Mouse (Mus musculus): ENCODE measurements around the gene Myh6. TPM values are rescaled to one million over a fixed set of nuclear protein-coding genes. Genes with fewer than 3 reads are reported as not detected.
"Not testable (repeated sequence)": the region's sequence is repeated elsewhere in the genome, so short reads cannot be mapped to it uniquely, and the experiment has no call there.

Myh6 gene
- polyA plus RNA-seq, 1 experiment from 2014 or later: 0.75 TPM

GRCm38 (mm10) chr14:54992196-54992595, 25.5 kb upstream of the Myh6 start:
- Histone ChIP-seq H3K4me1 (replicated peaks) (peaks cover 36% of the 10 kb centered on the region), H3K9ac (replicated peaks) (no peak overlapping the region), H3K27me3 (no peaks in the 10 kb centered on the region), H3K4me2 (replicated peaks) (no peak overlapping the region), H3K36me3 (no peaks in the 10 kb centered on the region), H3K4me3 (replicated peaks) (no peak overlapping the region), H3K27ac (no peak overlapping the region), H3K9me3 (no peaks in the 10 kb centered on the region)
- ATAC-seq: no peak
- 95% methylated on average over 10 of the region's 10 CpGs for WGBS

- H3K4me3 ChIP-seq (replicated peaks): no peak overlapping the region
- peaks cover 14% of the 10 kb centered on the region for H3K4me1 ChIP-seq (replicated peaks)
- H3K27me3 ChIP-seq: no peaks in the 10 kb centered on the region
- H3K36me3 ChIP-seq: no peaks in the 10 kb centered on the region
- H3K27ac ChIP-seq: peak overlapping the region; percentile 41; the same call in 1 of the 2 replicates
- no peak overlapping the region for H3K9ac ChIP-seq (replicated peaks)
- no peak for ATAC-seq
- H3K4me2 ChIP-seq (replicated peaks): no peak overlapping the region
- 90% methylated on average over 8 of the region's 8 CpGs for WGBS
- no peaks in the 10 kb centered on the region for H3K9me3 ChIP-seq
Measured at GRCm38 (mm10) chr14:54989886-54990441, 23.2 kb upstream of the Myh6 start.

- no peaks in the 10 kb centered on the region for H3K27me3 ChIP-seq
- H3K36me3 ChIP-seq: no peaks in the 10 kb centered on the region
- no peak for ATAC-seq
- H3K27ac ChIP-seq: no peak overlapping the region
- H3K9ac ChIP-seq (replicated peaks): no peak overlapping the region
- H3K4me3 ChIP-seq (replicated peaks): no peak overlapping the region
- H3K4me1 ChIP-seq (replicated peaks): peaks cover 3% of the 10 kb centered on the region
- no peak overlapping the region for H3K4me2 ChIP-seq (replicated peaks)
- no peaks in the 10 kb centered on the region for H3K9me3 ChIP-seq
- 92% methylated on average over 13 of the region's 13 CpGs for WGBS
Measured at GRCm38 (mm10) chr14:54988882-54989281, 22.2 kb upstream of the Myh6 start.

GRCm38 (mm10) chr14:54988350-54988874, 21.7 kb upstream of the Myh6 start:
- not testable (repeated sequence) for H3K36me3 ChIP-seq; H3K4me3 ChIP-seq (replicated peaks); H3K9me3 ChIP-seq; H3K27ac ChIP-seq; H3K4me1 ChIP-seq (replicated peaks); ATAC-seq; H3K4me2 ChIP-seq (replicated peaks); H3K27me3 ChIP-seq; H3K9ac ChIP-seq (replicated peaks)
- 92% methylated on average over 9 of the region's 9 CpGs for WGBS

GRCm38 (mm10) chr14:54981934-54982333, 15.2 kb upstream of the Myh6 start:
- ATAC-seq: no peak
- no peaks in the 10 kb centered on the region for H3K36me3 ChIP-seq
- H3K4me1 ChIP-seq (replicated peaks): no peaks in the 10 kb centered on the region
- WGBS: 95% methylated on average over 7 of the region's 7 CpGs
- H3K4me3 ChIP-seq (replicated peaks): no peak overlapping the region
- H3K9ac ChIP-seq (replicated peaks): no peak overlapping the region
- H3K4me2 ChIP-seq (replicated peaks): no peak overlapping the region
- H3K9me3 ChIP-seq: no peaks in the 10 kb centered on the region
- H3K27ac ChIP-seq: no peak overlapping the region
- H3K27me3 ChIP-seq: no peaks in the 10 kb centered on the region

GRCm38 (mm10) chr14:54978664-54979063, 11.9 kb upstream of the Myh6 start:
- H3K36me3 ChIP-seq: no peaks in the 10 kb centered on the region
- no peaks in the 10 kb centered on the region for H3K27me3 ChIP-seq
- H3K4me2 ChIP-seq (replicated peaks): no peak overlapping the region
- 87% methylated on average over 8 of the region's 8 CpGs for WGBS
- no peak overlapping the region for H3K27ac ChIP-seq
- H3K4me1 ChIP-seq (replicated peaks): peaks cover 10% of the 10 kb centered on the region
- no peak for ATAC-seq
- H3K9ac ChIP-seq (replicated peaks): no peak overlapping the region
- H3K4me3 ChIP-seq (replicated peaks): no peak overlapping the region
- H3K9me3 ChIP-seq: no peaks in the 10 kb centered on the region

- no peak within 1 kb of the TSS for H3K4me2 ChIP-seq (replicated peaks)
- H3K4me3 ChIP-seq (replicated peaks): no peak within 1 kb of the TSS
- no peaks in the 10 kb centered on the region for H3K9me3 ChIP-seq
- 73% methylated on average over 1 of the region's 1 CpGs for WGBS
- ATAC-seq: no peak
- H3K36me3 ChIP-seq: no peaks in the 10 kb centered on the region
- H3K27me3 ChIP-seq: no peaks in the 10 kb centered on the region
- no peak within 1 kb of the TSS for H3K27ac ChIP-seq
- H3K4me1 ChIP-seq (replicated peaks): peaks cover 12% of the 10 kb centered on the region
- H3K9ac ChIP-seq (replicated peaks): no peak within 1 kb of the TSS
Measured at GRCm38 (mm10) chr14:54976633-54977032, 9.9 kb upstream of the Myh6 start, which contains the start of gene Gm17428. TSS of gene Gm17428 (plus strand) at chr14:54976933.

GRCm38 (mm10) chr14:54974068-54974791, 7.5 kb upstream of the Myh6 start:
- WGBS: 70% methylated on average over 6 of the region's 6 CpGs
- Histone ChIP-seq H3K27ac (peak overlapping the region; percentile 80), H3K9ac (replicated peaks) (no peak overlapping the region), H3K4me2 (replicated peaks) (no peak overlapping the region), H3K36me3 (no peaks in the 10 kb centered on the region), H3K4me3 (replicated peaks) (no peak overlapping the region), H3K9me3 (no peaks in the 10 kb centered on the region), H3K4me1 (replicated peaks) (peaks cover 12% of the 10 kb centered on the region), H3K27me3 (0 out of 2 replicates have a peak, but pooled peaks cover 2% of the 10 kb centered on the region)
- ATAC-seq: peak; percentile 25; the same call in 1 of the 2 replicates

- H3K9me3 ChIP-seq; H3K27me3 ChIP-seq; H3K9ac ChIP-seq (replicated peaks); ATAC-seq; H3K4me3 ChIP-seq (replicated peaks); H3K36me3 ChIP-seq; H3K4me2 ChIP-seq (replicated peaks); H3K27ac ChIP-seq: not testable (repeated sequence)
- peaks cover 12% of the 10 kb centered on the region for H3K4me1 ChIP-seq (replicated peaks)
- 96% methylated on average over 7 of the region's 11 CpGs for WGBS
Measured at GRCm38 (mm10) chr14:54972786-54973185, 6.1 kb upstream of the Myh6 start.

GRCm38 (mm10) chr14:54968344-54968743, 1.6 kb upstream of the Myh6 start:
- Histone ChIP-seq H3K4me3 (replicated peaks) (no peak overlapping the region), H3K4me1 (replicated peaks) (no peaks in the 10 kb centered on the region), H3K36me3 (no peaks in the 10 kb centered on the region), H3K27me3 (0 out of 2 replicates have a peak, but pooled peaks cover 2% of the 10 kb centered on the region), H3K9ac (replicated peaks) (no peak overlapping the region), H3K9me3 (no peaks in the 10 kb centered on the region), H3K4me2 (replicated peaks) (no peak overlapping the region), H3K27ac (no peak overlapping the region)
- no peak for ATAC-seq

GRCm38 (mm10) chr14:54967874-54968273, 1.1 kb upstream of the Myh6 start:
- H3K27me3 ChIP-seq: 0 out of 2 replicates have a peak, but pooled peaks cover 2% of the 10 kb centered on the region
- no peaks in the 10 kb centered on the region for H3K4me1 ChIP-seq (replicated peaks)

GRCm38 (mm10) chr14:54965631-54966030, 1.1 kb downstream of the Myh6 start:
- H3K4me3 ChIP-seq (replicated peaks): no peak overlapping the region
- no peak overlapping the region for H3K9ac ChIP-seq (replicated peaks)
- ATAC-seq: no peak
- WGBS: 80% methylated on average over 6 of the region's 6 CpGs
- 0 out of 2 replicates have a peak, but pooled peaks cover 2% of the 10 kb centered on the region for H3K27me3 ChIP-seq
- no peak overlapping the region for H3K4me2 ChIP-seq (replicated peaks)
- no peaks in the 10 kb centered on the region for H3K4me1 ChIP-seq (replicated peaks)
- H3K27ac ChIP-seq: no peak overlapping the region
- no peaks in the 10 kb centered on the region for H3K36me3 ChIP-seq
- H3K9me3 ChIP-seq: no peaks in the 10 kb centered on the region

More at GRCm38 (mm10) chr14:54967874-54968273, 1.1 kb upstream of the Myh6 start:
- Histone ChIP-seq H3K9me3 (no peaks in the 10 kb centered on the region), H3K27ac (no peak overlapping the region), H3K4me3 (replicated peaks) (no peak overlapping the region), H3K9ac (replicated peaks) (no peak overlapping the region), H3K36me3 (no peaks in the 10 kb centered on the region), H3K4me2 (replicated peaks) (no peak overlapping the region)
- no peak for ATAC-seq
- 95% methylated on average over 3 of the region's 3 CpGs for WGBS

All from midbrain, embryonic 13.5 days (tissue).